24 mouse cellular contexts compared by ENCODE assay signal in genomic region chr15:94174083-94174482, GRCm38 (mm10).
A peak's percentile ranks its signal among the peaks of the same experiment; 100 is the strongest.
DNase-seq lines count a peak whose midpoint lies in the region; ATAC-seq and TF ChIP-seq lines count a peak whose summit lies in the region.
"Had no signal": no experiment of that assay in that cellular context is flagged by ENCODE, and none has a peak within 500 bp of the region (broad histone marks: within the 10 kb centered on the region; RNA-seq: fewer than 3 reads in every experiment).

No protein-coding gene starts in this region.

- 27% methylated on average over 7 of the region's 7 CpGs for WGBS in limb, embryonic 10.5 days
- WGBS in hindbrain, embryonic 11.5 days: 82% methylated on average over 7 of the region's 7 CpGs

- H3K4me3 ChIP-seq in limb, embryonic 10.5 days: no peak overlapping the region
- H3K4me3 ChIP-seq in hindbrain, embryonic 11.5 days (ENCODE audit: low read depth, low read length): no peak overlapping the region
- H3K4me3 ChIP-seq: embryonic facial prominence, embryonic 15.5 days; forebrain, embryonic 10.5 days; hindbrain, embryonic 13.5 days; lung, embryonic 15.5 days; midbrain, embryonic 10.5 days had no signal

- TF ChIP-seq CTCF in brain, embryonic 14.5 days (IDR thresholded peaks at IDR 0.05; ENCODE audit: borderline replicate concordance, extremely low read depth, insufficient read depth, insufficient read length): no peak

- DNase-seq in embryo, embryonic 10.5 days (ENCODE audit: low spot score): peak; percentile 37
- DNase-seq in embryo, embryonic 9.5 days (ENCODE audit: extremely low spot score): no peak
- DNase-seq in brain, embryonic 14.5 days (ENCODE audit: low read depth): peak; percentile 24
- DNase-seq in kidney, adult 8-10 months: peak; percentile 2 to 36
- DNase-seq in limb, embryonic 10.5 days (ENCODE audit: low spot score): no peak
- no peak for DNase-seq in adipocyte (ENCODE audit: low spot score)
- DNase-seq in hindbrain, embryonic 11.5 days (ENCODE audit: low spot score): no peak
- DNase-seq in lung, postnatal 10 days: no peak
- DNase-seq: adrenal gland, postnatal 14 days; cerebellum, adult 11-12 months; cerebellum, postnatal 25 days; gastrocnemius, postnatal 10 days; heart, postnatal 10 days; left cerebral cortex, postnatal 4 days had no signal

- no peak overlapping the region for H3K9ac ChIP-seq in hindbrain, embryonic 11.5 days (ENCODE audit: low read depth, low read length)
- H3K9ac ChIP-seq: embryonic facial prominence, embryonic 15.5 days; hindbrain, embryonic 13.5 days; liver, embryonic 14.5 days; lung, embryonic 15.5 days had no signal

- peak overlapping the region; percentile 64 for H3K27ac ChIP-seq in limb, embryonic 10.5 days
- no peak overlapping the region for H3K27ac ChIP-seq in hindbrain, embryonic 11.5 days (ENCODE audit: low read depth, low read length)
- H3K27ac ChIP-seq: embryonic facial prominence, embryonic 15.5 days; forebrain, embryonic 10.5 days; hindbrain, embryonic 13.5 days; liver, embryonic 14.5 days; lung, embryonic 15.5 days; macrophage; midbrain, embryonic 10.5 days; stomach, postnatal 0 days had no signal

- ATAC-seq in hindbrain, embryonic 11.5 days (ENCODE audit: low FRiP score): no peak
- ATAC-seq: activated CD4-positive, CD25-positive, alpha-beta regulatory T cell, adult 4 months; CD4-positive, CD25-positive, alpha-beta regulatory T cell, adult 4 months had no signal

- H3K27me3 ChIP-seq in limb, embryonic 10.5 days (ENCODE audit: low read depth, poor library complexity, severe bottlenecking): no peaks in the 10 kb centered on the region
- H3K27me3 ChIP-seq in hindbrain, embryonic 11.5 days (ENCODE audit: control insufficient read depth, insufficient read depth, low read length): no peaks in the 10 kb centered on the region
- H3K27me3 ChIP-seq: embryonic facial prominence, embryonic 15.5 days; hindbrain, embryonic 13.5 days; lung, embryonic 15.5 days had no signal

- H3K4me2 ChIP-seq in hindbrain, embryonic 11.5 days (replicated peaks; ENCODE audit: low read depth, low read length): no peak overlapping the region
- H3K4me2 ChIP-seq: embryonic facial prominence, embryonic 15.5 days; hindbrain, embryonic 13.5 days; lung, embryonic 15.5 days had no signal

- H3K9me3 ChIP-seq in limb, embryonic 10.5 days (replicated peaks): no peaks in the 10 kb centered on the region
- H3K9me3 ChIP-seq in hindbrain, embryonic 11.5 days (ENCODE audit: control insufficient read depth, low read length): no peaks in the 10 kb centered on the region
- H3K9me3 ChIP-seq: embryonic facial prominence, embryonic 15.5 days; forebrain, embryonic 10.5 days; hindbrain, embryonic 13.5 days; lung, embryonic 15.5 days; midbrain, embryonic 10.5 days had no signal

- no peaks in the 10 kb centered on the region for H3K36me3 ChIP-seq in limb, embryonic 10.5 days
- no peaks in the 10 kb centered on the region for H3K36me3 ChIP-seq in hindbrain, embryonic 11.5 days (ENCODE audit: control insufficient read depth, insufficient read depth, low read length)
- H3K36me3 ChIP-seq: embryonic facial prominence, embryonic 15.5 days; forebrain, embryonic 10.5 days; hindbrain, embryonic 13.5 days; lung, embryonic 15.5 days; midbrain, embryonic 10.5 days had no signal

- peaks cover 26% of the 10 kb centered on the region for H3K4me1 ChIP-seq in limb, embryonic 10.5 days
- H3K4me1 ChIP-seq in hindbrain, embryonic 11.5 days (replicated peaks; ENCODE audit: control insufficient read depth, insufficient read depth, low read length): no peaks in the 10 kb centered on the region
- H3K4me1 ChIP-seq: hindbrain, embryonic 13.5 days; lung, embryonic 15.5 days; midbrain, embryonic 10.5 days had no signal

- no peak for TF ChIP-seq POLR2A in brain, embryonic 14.5 days (IDR thresholded peaks at IDR 0.05; ENCODE audit: borderline replicate concordance, extremely low read depth, insufficient read depth, insufficient read length, poor library complexity, severe bottlenecking)

Comparison
In these comparisons a context has a peak if more than half of its experiments do, and no peak if none do; other contexts are left out.
1. DNase-seq: peak in embryo, embryonic 10.5 days (single experiment), brain, embryonic 14.5 days (single experiment) and kidney, adult 8-10 months (2 of 2); none in embryo, embryonic 9.5 days (single experiment), limb, embryonic 10.5 days (single experiment), adipocyte (single experiment), hindbrain, embryonic 11.5 days (single experiment) and lung, postnatal 10 days (single experiment).